Mouse (Mus musculus) pancreas, adult 10 weeks (tissue): ENCODE results near the gene Atl3. TPM values are rescaled to one million over a fixed set of nuclear protein-coding genes. Genes with fewer than 3 reads are reported as not detected.

Experiments
- polyA plus RNA-seq: library from polyadenylated mRNA; stranded (reverse); fragments of 350-450 nt; fragmentation: Illumina TruSeq; extraction: RNeasy Lipid Tissue Mini Kit (QIAGEN cat#74804); gene quantifications from one replicate; pipeline ENCODE4 v1.2.3, GENCODE M21; 2015; ENCODE audit warnings: low read depth, low replicate concordance; ENCODE audit not compliant: insufficient read depth

The Atl3 gene
- 10.4 TPM for polyA plus RNA-seq

GRCm38 (mm10) chr19:7493352-7494186 is at the start of gene Atl3:
Gene Atl3 (plus strand): TSS chr19:7494040.

DNA sequence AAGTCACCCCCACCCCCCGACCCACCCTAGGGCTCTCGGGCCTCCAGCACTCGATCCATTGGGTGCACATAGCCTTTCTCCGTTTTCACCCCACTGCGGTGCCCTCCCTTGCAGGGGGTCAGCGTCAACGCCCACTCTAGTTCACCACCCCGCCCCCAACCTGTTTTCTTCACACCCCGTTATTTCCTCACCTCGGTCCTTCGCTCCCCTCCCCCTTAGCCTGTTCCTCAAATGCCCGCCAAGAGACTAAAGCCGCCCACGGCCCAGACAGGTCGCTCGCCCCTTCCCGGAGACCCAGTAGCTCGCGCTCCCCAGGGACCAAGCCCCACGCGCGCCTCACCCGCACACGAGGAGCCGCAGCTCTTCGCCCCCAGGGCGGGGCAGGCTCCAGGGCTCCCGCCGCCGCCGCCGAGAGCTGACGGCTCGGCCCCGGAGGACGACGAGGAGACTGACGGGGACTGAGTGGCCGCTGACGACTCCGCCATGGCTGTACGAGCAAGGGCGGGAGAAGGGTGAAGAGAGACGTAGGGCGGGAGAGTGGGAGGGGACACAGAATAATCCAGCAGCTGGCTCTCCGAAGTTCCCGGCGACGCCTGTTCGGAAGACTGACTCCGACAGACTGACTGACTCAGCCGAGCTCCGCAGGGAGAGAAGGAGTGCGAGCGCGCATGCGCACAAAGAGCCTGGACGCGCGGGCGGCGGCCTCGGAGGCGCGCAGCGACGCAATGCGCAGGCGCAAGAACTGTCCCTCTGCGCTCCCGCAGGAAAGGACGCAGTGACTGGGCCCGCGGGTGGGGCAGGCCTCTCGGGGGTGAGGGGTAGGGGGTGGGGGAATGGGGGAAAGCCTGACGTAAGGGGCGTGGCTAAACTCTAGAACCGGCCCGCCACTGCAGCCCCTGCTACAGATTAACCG is 11.0 kb upstream of the Atl3 start, which contains the start of gene Rtn3:
TSS of gene Rtn3 (minus strand) at position 683 of the 913 bp plus-strand sequence.

GRCm38 (mm10) chr19:7557328-7557822 is 63.5 kb downstream of the Atl3 start, which contains the start of gene Pla2g16:
Gene Pla2g16 (plus strand): TSS chr19:7557459.

Other genes starting within 250 kb of the Atl3 start
- not detected for gene Rcor2, start 226.7 kb upstream of the Atl3 start, polyA plus RNA-seq
- gene Mark2, start 152.2 kb upstream of the Atl3 start, polyA plus RNA-seq: 17.4 TPM
- 8.0 TPM for gene Spindoc, start 111.0 kb upstream of the Atl3 start, polyA plus RNA-seq
- gene 2700081O15Rik, start 76.4 kb upstream of the Atl3 start, polyA plus RNA-seq: 8.0 TPM
- 33.1 TPM for gene Rtn3, start 10.8 kb upstream of the Atl3 start, polyA plus RNA-seq
- 7.2 TPM for gene Pla2g16, start 63.4 kb downstream of the Atl3 start, polyA plus RNA-seq
- gene Lgals12, start 113.2 kb downstream of the Atl3 start, polyA plus RNA-seq: 6.9 TPM
- not detected for gene Hrasls5, start 118.5 kb downstream of the Atl3 start, polyA plus RNA-seq
- not detected for gene Slc22a19, start 217.3 kb downstream of the Atl3 start, polyA plus RNA-seq